Mouse (Mus musculus) heart, postnatal 25 days (tissue): ENCODE results near the gene Cry2. TPM values are rescaled to one million over a fixed set of nuclear protein-coding genes. Genes with fewer than 3 reads are reported as not detected.
"Not testable (repeated sequence)": the region's sequence is repeated elsewhere in the genome, so short reads cannot be mapped to it uniquely, and the experiment has no call there.

Experiments
- DNase-seq: peaks from one replicate; pipeline ENCODE4 v3.0.0; 2022; ENCODE audit warnings: low spot score
- intact Hi-C: fragments of 180-260 bp; cut with DNase I; formaldehyde crosslinking; loops from one replicate; pipeline ENCODE4 v1.15.1; 2025
- total RNA-seq, 2 experiments: library from RNA; stranded (reverse); gene quantifications; 2 replicates each; pipeline ENCODE4 v1.2.3; 2021

The Cry2 gene
- total RNA-seq, 2 experiments from 2014 or later, result 14.2 to 25.9 TPM

GRCm38 (mm10) chr2:92424462-92425308 lies 9.2 kb downstream of the Cry2 start:
- intact Hi-C loops, result loop anchor here (5.0 kb wide), 1 partner anchor 47 kb away; no protein-coding TSS in a partner anchor
- peak; percentile 71 for DNase-seq

GRCm38 (mm10) chr2:92423702-92424461 lies 10.0 kb downstream of the Cry2 start:
- intact Hi-C loops, result loop anchor here (2.0 to 5.0 kb wide), 2 partner anchors 47 to 239 kb away; no protein-coding TSS in a partner anchor
- DNase-seq, result peak; percentile 94

DNA sequence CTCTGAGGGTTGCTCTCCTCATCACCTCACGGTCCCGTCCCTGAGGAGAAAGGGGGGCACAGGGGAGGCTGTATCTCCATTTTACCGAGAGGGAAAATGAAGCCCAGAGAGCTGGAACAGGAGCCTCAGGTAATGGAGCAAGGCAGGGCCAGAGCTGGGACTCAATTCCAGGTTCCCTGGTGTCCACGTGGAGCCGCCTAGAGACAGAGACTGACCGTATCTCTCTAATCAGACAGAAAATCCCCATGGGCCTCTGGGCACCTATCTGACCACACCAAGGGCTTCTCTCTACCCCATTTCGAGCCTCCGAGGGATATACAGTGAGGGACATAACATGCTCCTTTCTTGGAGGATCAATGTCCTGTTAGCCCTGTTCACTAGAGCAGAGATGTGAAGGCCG lies 10.7 kb downstream of the Cry2 start:
- no peak for DNase-seq

GRCm38 (mm10) chr2:92422388-92423135 lies 11.3 kb downstream of the Cry2 start:
- intact Hi-C loops, result loop anchor here (2.0 to 5.0 kb wide), 2 partner anchors 45 to 238 kb away; no protein-coding TSS in a partner anchor
- no peak for DNase-seq

More for the DNA sequence above, 10.7 kb downstream of the Cry2 start:
- intact Hi-C loops, result loop anchor here (2.0 to 5.0 kb wide), 2 partner anchors 46 to 238 kb away; no protein-coding TSS in a partner anchor

DNA sequence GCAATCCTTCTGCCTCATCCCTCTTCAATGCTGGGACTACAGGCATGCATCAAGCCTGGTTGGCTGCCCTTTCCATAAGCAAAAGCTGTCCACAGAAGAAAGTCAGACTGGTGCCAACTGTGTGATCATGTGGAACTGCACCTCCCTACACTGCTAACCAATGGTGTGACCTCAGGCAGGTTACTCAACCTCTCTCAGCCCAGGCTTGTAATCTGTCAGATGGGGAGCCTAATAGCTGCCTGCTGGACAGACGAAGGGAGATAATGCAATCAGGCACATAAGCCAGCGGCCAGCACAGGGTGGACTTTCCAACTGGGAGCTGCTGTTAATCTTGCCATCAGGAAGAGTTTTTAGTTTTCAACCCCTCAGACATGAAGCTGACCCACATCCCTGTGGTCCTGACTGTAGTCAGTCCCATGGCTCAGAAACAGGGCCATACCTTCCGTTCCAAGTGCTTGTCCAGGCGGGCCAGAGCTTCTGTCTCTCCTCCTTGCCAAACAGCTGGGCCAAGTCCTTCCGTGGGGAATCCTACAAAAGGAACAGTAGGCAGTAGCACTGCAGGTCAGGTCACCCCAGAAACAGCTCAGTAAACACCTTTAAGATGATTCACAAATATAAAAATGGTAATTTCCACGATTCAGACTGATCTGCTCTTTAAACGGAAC lies 12.0 kb downstream of the Cry2 start:
- DNase-seq, result no peak
- intact Hi-C loops, result loop anchor here (2.0 to 5.0 kb wide), 2 partner anchors 45 to 237 kb away; no protein-coding TSS in a partner anchor

- DNase-seq, result no peak
- intact Hi-C loops, result no loop called here
Measured at GRCm38 (mm10) chr2:92411705-92412104, 22.1 kb downstream of the Cry2 start.

DNA sequence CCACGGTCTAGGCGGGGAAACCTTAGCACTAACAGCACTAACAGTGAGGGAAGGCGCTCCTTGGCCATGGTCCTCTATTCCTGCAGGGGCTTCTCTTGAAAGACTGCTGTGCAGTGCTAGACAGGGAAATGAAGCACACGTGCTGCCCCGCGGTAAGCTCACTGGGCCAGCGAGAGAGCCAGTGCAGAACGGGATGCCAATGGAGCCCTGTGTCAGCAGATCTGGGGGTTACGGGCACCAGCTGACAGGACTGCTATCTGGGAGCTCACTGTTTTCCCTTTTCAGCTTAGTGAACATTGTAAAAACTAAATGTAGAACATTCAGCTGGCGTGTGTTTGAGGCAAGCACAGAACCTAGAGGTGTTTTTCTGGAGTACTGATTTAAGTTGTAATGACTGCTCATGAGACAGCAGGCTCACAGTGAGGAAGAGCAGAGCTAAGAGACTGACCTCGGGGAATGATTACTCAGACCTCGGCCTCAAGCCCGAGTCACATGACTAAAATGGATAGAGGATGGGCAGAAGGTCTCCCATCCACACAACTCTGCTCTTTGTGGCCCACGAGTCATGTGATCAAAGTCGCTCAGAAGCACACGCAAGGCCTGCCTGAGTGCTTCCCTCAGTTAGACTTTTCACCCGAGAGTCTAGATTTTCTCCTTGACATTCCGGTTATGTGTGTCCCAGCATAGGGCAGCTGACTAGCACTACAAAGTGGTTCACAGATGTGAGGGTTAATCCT lies 25.4 kb downstream of the Cry2 start:
- intact Hi-C loops, result no loop called here
- no peak for DNase-seq

- intact Hi-C loops, result no loop called here
- no peak for DNase-seq
Measured at GRCm38 (mm10) chr2:92405687-92406086, 28.2 kb downstream of the Cry2 start.

GRCm38 (mm10) chr2:92404737-92405136 lies 29.1 kb downstream of the Cry2 start:
- no peak for DNase-seq

GRCm38 (mm10) chr2:92403776-92404319 lies 30.0 kb downstream of the Cry2 start:
- no peak for DNase-seq
- intact Hi-C loops, result no loop called here

More at GRCm38 (mm10) chr2:92404737-92405136, 29.1 kb downstream of the Cry2 start:
- intact Hi-C loops, result no loop called here

DNA sequence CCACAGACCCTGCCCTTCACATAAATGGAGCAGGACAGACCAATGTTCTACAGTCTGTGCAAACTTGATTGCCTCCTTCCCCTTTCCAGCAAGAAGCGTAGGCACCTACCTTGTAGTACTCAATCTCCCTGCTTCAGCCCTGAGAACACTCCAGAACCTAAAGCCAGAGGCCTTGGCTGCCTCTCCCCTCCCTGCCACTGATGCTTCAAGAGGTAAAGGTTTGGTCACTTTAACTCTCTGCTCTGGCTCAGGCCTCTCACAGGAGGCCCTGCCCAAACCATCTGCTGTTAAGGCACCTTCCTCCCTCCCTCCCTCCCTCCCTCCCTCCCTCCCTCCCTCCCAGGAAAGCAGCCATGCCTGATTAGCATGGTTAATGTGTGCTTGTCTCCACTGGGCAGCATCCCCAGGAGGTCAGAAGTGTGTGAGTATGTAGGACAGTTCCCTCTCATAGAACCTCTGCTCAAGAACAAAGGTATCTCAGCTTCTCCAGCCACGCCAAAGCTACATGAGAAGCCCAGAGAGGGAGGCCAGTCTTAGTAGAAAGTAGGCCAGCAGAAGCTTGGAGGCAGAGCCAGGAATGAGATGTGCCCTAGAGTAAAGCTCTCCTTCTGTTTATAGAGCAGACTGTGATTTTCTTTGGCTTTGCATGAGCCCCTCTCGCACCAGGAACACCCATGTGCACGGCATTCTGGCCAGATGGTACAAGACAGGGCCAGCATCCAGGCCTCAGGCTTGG lies 31.1 kb downstream of the Cry2 start:
- intact Hi-C loops, result no loop called here
- DNase-seq, result no peak

DNA sequence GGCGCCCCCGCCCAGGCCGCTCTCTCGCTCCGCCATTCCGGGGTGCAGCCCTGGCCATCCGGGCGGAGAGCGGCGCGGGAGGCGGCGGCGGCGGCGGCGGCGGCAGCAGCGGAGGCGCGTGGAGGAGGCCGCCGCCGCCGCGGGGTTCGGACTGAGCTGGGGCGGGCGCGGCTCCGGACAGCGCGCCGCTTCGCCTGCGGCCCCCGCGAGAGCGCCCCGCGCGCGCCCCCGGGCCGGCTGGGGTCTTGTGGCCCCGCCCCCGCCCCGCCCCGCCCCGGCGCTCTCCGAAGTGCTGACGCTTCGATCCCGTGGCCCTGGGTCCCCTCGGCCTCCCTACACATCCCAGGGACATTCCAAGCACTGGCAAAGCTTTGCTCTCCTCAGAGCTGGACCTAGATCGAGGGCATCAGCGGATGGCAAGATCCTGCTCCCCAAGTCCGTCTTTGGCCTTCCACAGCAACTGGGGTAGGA lies 32.7 kb downstream of the Cry2 start, which contains the start of gene Mapk8ip1:
Gene Mapk8ip1 (minus strand): TSS at position 173 of the 471 bp plus-strand sequence.
- intact Hi-C loops, result no loop called here
- DNase-seq, result no peak

- no peak for DNase-seq
- intact Hi-C loops, result no loop called here
Measured at GRCm38 (mm10) chr2:92400682-92401081, 33.2 kb downstream of the Cry2 start.

DNA sequence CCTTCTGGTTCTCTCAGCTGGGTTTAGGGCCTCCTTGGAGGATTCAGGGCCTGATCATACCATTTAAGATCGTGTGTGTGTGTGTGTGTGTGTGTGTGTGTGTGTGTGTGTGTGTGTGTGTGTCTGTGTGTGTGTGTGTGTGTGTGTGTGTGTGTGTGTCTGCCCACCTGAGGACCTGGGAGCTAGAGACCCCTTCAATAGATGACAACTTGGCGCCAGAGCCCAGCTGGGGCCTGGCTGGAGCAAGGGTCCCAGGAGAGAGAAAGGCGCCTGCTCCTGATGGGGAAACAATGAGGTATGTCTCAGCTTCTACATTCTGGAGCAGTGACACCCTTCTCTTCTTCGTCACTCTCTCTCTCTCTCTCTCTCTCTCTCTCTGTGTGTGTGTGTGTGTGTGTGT lies 34.0 kb downstream of the Cry2 start:
- DNase-seq, intact Hi-C loops: not testable (repeated sequence)

GRCm38 (mm10) chr2:92397436-92397835 lies 36.4 kb downstream of the Cry2 start:
- DNase-seq, result no peak
- intact Hi-C loops, result no loop called here

DNA sequence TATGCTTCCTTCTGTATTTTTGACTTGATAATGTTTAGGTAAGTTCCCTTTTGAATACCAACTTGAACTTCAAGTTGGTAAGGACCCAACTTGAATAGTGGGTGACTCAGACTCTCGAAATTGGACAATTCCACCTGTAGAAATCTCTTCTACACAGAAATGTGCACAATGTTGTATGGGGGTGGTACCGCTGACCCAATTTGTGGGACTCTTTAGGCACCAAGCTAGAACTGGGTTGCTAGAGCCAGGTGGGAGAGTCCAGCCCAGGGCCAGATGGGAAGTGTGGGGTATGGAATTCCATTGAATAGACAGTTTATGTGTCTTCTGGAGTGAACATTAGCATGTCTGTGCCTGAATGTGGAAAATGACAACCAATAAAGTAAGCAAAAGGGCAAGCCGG lies 38.3 kb downstream of the Cry2 start:
- DNase-seq, result no peak
- intact Hi-C loops, result no loop called here
